Mouse (Mus musculus) neural tube, postnatal 0 days (tissue): ENCODE measurements around the gene Ccdc78. TPM values are rescaled to one million over a fixed set of nuclear protein-coding genes. Genes with fewer than 3 reads are reported as not detected.

ENCODE experiments used
- microRNA-seq: library from miRNA; unstranded; fragments of <30 nt; microRNA quantifications from one replicate; pipeline ENCODE4, GENCODE M21; 2016
- polyA plus RNA-seq: library from polyadenylated mRNA; unstranded; fragments of >200 nt; fragmentation: Nextera tagmentation; extraction: Ambion mirVana; gene quantifications from 2 replicates; pipeline ENCODE4 v1.2.1, GENCODE M21; 2015

The Ccdc78 gene
- 0.57 and 0.65 TPM in 2 replicates for polyA plus RNA-seq

DNA sequence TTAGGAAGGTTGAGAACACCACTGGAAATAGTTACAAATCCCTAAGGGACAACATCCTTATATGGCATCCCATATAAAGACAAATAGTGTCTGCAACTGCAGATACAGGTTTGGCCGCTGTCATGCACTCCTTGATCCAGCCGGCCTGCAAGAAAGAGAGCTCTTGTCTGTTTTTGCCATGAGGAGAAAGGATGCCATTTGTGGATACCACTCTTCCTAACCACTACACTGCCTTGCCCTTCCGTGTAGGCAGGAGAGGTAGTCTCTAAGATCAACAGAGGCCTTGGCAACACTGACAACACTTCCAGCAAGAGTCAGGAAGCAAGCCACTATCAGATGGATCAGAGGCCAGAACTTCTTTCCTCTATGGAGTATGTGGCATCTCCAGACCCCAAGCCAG is at the start of gene Ccdc78:
Gene Ccdc78 (plus strand): TSS at position 301 of the 400 bp plus-strand sequence.

DNA sequence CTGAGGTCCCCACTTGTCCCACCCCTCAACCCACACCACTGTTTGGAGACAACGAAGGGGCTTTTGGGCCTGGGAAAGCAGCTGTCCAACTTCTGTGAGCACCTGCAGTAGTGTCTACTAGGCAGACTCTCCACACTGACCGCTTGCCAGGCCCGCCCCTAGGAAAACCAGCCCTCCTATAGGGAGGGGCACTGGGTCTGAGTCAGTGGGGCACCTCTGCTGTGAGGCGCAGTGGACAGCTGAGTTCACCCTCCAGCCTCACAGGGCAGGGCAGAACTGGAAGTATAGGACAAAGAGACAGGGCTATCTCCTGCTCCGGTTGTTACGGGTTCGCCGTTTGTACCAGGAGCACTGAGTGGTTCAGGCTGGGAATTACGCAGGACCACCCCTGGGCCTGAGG is 32.1 kb upstream of the Ccdc78 start, which contains the start of gene Msln:
Gene Msln (minus strand): TSS at position 138 of the 400 bp plus-strand sequence.

DNA sequence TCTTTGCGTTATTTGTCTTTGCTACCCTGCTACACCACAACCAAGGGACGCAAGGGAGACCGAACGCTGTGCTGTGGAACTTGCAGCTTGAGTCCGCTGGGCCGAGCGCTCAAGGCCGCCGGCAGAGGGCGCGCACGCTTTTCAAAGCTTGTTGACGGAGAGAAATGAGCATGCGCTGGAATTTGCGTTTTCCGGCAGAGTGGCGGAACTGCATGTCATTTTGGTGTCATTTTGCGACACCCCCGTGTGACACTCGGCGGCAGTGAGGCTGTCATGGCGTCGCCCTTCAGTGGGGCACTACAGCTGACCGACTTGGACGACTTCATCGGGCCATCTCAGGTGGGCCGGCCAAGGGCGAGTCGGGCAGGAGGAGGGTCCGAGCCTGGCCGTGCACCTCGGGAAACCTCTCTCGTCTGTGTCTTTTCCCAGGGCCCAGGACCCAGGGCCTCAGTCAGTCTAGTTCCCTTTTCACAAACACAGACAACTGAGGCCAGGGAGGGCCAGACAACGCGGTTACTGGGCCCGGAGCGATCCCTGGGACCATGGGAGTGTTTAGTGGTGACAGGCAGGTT is 12.7 kb upstream of the Ccdc78 start, which contains the start of gene Narfl:
Gene Narfl (plus strand): TSS at position 228 of the 572 bp plus-strand sequence.

DNA sequence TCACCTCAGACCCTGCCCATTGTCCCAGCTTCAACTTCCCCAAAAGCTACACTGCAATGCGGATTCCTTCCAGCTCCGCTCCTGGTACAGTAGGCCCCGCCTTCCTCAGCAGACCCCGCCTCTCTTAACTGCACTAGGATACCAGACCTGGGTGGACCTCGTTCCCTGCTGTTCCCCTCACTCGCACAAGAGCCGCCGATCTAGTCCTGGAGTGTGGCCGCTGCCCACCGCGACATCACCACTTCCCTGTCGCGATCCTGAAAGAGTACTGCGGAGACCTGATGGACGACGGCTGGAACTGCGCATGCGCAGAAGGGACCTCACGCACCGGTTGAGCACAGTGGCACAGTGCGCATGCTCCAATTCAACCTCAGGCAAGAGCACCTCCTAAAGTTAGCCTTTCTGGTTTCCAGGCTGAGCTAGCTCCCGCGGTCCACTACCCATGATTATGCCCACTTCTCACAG is 1.1 kb upstream of the Ccdc78 start, which contains the start of gene Haghl:
Gene Haghl (minus strand): TSS at position 393 of the 465 bp plus-strand sequence.

DNA sequence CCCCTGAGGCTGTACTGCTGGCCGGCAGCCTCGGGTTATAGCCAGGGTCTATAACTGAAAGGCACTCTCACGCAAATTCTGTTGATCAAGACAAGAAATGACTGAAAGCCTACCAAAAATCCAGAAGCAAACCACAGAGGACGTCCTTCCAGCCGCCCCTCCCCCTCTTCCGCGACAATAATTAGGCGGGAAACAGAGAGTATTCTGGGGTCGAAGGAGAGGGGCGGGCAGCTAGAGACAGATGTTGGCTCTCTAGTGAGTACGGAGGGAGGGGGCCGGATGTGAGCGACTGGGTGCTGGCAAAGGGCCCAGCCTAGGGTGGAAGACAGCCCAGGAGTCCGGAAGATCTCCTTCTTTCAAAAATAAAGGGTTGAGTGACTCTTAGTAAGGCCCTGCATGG is 6.2 kb downstream of the Ccdc78 start, which contains the start of gene Fam173a:
Gene Fam173a (minus strand): TSS at position 287 of the 400 bp plus-strand sequence.

DNA sequence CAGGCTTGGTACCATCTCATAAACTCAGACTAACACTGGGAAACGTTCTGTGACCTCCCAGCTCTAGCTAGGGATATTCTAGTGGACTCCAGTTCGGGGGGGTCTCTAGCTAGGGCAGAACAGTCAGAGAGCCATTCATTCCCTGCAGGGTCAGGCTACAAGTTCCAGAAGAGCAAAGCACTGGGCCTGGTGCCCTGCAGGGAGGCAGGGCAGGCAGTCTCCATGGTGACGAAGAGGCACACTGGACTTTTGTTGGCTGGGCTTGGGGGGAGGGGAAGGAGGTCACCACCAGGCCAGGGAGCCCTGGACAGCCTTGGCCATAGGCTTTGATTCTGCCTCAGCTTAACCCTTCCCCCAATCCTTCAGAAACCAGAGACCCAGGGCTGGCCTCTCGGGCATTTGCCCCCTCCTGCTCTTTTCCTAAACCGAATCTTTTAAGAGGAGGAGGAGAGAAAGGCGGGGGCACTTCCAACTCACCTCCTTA is 9.3 kb downstream of the Ccdc78 start, which contains the start of gene AC134908.4:
Gene AC134908.4 (minus strand): TSS at position 51 of the 484 bp plus-strand sequence.

DNA sequence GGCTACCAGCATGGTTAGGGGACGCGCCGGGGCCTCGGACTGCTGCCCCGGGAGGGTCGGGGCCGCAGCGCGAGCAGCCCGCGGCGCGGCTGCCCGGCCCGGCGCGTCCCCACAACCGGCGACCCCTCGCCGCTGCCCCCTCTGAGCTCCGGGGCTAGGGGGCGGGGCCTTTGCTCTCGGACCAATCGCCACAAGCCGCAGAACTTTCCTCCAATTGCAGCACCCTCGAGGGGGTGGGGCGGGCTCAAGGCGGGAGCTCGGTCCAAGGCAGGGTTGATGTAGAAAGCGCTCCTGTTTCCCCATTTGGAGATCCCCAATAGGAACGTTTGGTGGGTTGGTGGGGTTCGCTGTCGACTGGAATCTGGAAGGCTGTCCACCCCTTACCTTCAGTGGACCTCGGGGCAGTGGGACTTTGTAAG is 10.6 kb downstream of the Ccdc78 start, which contains the start of gene Metrn:
Gene Metrn (minus strand): TSS at position 186 of the 419 bp plus-strand sequence.

DNA sequence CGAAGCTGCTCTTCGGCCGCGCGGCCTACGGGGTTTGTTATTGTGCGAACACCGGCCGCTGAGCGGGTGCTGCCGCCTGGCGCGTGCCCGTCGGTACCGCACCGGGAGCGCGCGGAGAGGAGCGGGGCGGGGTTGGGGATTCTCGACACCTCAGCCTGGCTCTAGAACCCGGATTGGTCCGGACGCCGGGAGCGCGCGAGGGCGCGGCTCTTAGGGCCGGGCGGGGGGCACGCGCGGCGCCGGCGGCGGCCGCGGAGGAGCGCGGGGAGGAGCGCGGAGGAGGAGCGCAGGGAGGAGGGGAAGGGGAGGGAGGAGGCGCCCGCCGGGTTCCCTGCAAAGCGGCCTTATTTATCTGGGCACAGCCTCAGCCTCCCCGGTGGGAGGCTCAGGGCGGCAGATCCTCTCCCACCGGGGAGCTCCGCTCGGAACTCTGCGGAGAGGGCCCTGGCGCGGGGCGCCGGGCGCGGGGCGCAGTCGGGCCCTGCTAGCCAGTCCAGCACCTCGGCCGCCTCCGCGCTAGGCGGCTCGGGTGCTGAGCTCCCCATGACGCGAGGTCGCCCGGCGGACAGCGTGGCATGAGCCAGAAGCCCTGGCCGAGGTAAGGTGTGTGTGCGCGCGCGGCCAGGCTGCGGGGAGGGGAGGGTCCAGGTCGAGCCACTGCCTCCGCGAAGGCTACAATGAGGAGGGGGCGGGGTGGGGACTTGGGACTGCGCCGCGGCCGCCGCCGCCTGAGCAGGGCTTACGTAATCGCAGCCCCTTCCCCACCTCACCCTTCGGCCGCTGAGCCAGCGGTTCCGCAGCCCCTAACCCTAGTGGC is 22.6 kb downstream of the Ccdc78 start, which contains the start of gene Fbxl16:
Gene Fbxl16 (plus strand): TSS at position 297 of the 817 bp plus-strand sequence.

DNA sequence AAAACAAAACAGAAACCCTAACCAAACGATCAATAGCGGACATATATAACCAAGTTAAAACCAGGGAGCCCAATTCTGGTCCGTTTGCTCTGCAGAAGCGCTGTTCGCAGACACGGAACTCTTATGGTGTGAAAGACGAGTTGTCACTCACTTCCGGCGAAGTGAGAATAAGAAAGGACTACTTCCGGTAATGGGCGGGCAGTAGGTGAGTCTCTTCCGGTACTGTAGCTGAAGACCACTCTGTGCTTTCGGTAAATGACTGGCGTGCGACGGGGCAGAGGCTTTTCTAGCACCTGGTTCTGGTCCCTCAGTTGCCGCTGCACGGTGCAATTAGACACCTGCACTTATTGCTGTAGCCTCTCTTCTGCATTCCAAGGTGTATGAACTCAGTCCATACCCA is 37.1 kb downstream of the Ccdc78 start, which contains the start of gene Wdr24:
Gene Wdr24 (plus strand): TSS at position 176 of the 400 bp plus-strand sequence.

DNA sequence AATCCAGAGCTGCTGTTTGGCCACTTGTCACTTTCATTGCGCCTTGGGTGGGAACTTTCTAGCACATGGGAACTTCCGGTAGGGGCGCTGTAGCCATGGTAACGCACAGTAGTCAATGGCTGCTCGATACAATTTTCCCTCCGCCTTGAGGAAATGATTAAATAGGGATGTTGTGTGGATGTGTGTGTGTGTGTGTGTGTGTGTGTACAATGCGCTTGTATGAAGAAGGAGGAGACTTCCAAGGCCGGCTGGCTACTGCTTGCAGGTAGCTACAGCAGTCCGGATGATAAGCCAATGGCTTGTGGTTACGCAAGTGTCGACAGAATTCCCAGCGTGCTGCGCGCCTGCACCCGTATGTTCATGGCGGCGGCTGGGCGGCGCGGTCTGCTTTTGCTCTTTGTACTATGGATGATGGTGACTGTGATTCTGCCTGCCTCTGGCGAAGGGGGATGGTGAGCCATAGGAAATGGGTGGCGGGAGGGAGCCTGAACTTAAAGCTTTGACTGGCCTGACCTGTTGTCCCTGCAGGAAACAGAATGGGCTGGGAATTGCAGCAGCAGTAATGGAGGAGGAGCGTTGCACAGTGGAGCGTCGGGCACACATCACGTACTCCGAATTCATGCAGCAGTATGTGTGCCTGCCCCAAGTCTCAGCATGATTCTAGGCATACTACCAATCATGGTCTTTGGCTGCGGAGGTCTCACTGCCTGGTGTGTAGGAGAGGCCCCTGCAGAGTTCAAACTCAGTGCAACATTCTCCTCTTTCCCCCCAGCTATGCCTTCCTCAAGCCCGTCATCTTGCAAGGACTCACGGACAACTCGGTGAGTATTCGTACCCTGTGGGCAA is 42.6 kb downstream of the Ccdc78 start, which contains the start of gene Jmjd8:
Gene Jmjd8 (plus strand): TSS at position 156 of the 846 bp plus-strand sequence.

DNA sequence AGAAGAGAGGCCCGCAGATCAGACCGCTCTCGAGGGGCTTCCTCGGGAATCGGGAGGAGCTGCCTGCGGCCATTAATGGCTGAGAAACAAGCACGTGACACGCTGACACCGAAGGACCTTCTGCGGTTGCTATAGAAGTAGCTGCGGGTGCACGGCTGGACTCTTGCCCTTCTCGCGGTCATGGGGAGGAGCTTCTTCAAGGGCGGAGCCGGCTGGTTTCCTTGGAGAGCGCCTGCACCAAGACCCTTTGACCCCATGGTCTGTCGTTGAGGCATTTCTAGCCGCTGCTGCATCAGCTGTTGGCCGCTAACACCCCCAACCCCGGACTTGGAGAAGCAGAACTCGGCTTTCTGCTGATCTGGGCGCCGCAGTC is 46.9 kb downstream of the Ccdc78 start, which contains the start of gene Stub1:
Gene Stub1 (minus strand): TSS at position 114 of the 373 bp plus-strand sequence.

DNA sequence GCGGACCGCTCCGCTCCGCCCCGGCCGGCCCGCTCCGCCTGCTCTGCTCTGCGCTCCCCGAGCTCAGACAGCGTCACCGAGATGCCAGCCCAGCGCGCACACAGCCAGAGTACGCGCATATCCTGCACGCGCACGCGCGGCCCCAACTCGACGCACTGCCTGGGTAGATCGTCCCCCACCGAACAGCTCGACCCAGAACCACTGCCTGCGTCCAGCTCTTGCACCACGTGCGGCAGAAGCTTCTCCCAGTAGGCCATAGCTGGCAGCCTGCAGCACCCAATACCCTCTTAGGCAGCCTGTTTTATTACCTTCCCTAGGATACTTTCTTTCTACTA is 50.7 kb downstream of the Ccdc78 start, which contains the start of gene Rhbdl1:
Gene Rhbdl1 (minus strand): TSS at position 220 of the 335 bp plus-strand sequence.

Small RNA genes within 50 kb of the gene (microRNA-seq; reads per million reads assigned to microRNA genes)
- not detected for gene Gm25083
- gene Mir3082 = not detected
- not detected for gene Mir6966

Other genes starting within 250 kb of the Ccdc78 start
- gene Sox8, start 215.9 kb upstream of the Ccdc78 start, polyA plus RNA-seq = 41.4 and 42.9 TPM in 2 replicates
- 26.5 and 30.9 TPM in 2 replicates for gene Lmf1, start 207.5 kb upstream of the Ccdc78 start, polyA plus RNA-seq
- gene Gng13, start 69.4 kb upstream of the Ccdc78 start, polyA plus RNA-seq = 25.0 and 25.7 TPM in 2 replicates
- 3.3 and 3.6 TPM in 2 replicates for gene Chtf18, start 59.2 kb upstream of the Ccdc78 start, polyA plus RNA-seq
- gene Rpusd1, start 58.9 kb upstream of the Ccdc78 start, polyA plus RNA-seq = 28.2 and 33.0 TPM in 2 replicates
- gene Mslnl, start 50.5 kb upstream of the Ccdc78 start, polyA plus RNA-seq = not detected in 2 replicates
- gene Msln, start 32.2 kb upstream of the Ccdc78 start, polyA plus RNA-seq = 4.9 and 9.2 TPM in 2 replicates
- 22.1 and 26.8 TPM in 2 replicates for gene Narfl, start 12.8 kb upstream of the Ccdc78 start, polyA plus RNA-seq
- 239 and 280 TPM in 2 replicates for gene Haghl, start 907 bp upstream of the Ccdc78 start, polyA plus RNA-seq
- 114 and 116 TPM in 2 replicates for gene Fam173a, start 6.3 kb downstream of the Ccdc78 start, polyA plus RNA-seq
- gene AC134908.4, start 9.1 kb downstream of the Ccdc78 start, polyA plus RNA-seq = 3.6 and 5.2 TPM in 2 replicates
- gene Metrn, start 10.6 kb downstream of the Ccdc78 start, polyA plus RNA-seq = 120 and 140 TPM in 2 replicates
- 55.3 and 58.9 TPM in 2 replicates for gene Fbxl16, start 22.5 kb downstream of the Ccdc78 start, polyA plus RNA-seq
- gene Wdr24, start 37.0 kb downstream of the Ccdc78 start, polyA plus RNA-seq = 21.0 and 21.7 TPM in 2 replicates
- gene Jmjd8, start 42.3 kb downstream of the Ccdc78 start, polyA plus RNA-seq = 37.1 and 44.5 TPM in 2 replicates
- gene Stub1, start 46.8 kb downstream of the Ccdc78 start, polyA plus RNA-seq = 354 and 408 TPM in 2 replicates
- gene Rhbdl1, start 50.7 kb downstream of the Ccdc78 start, polyA plus RNA-seq = 89.7 and 104 TPM in 2 replicates
- gene Gm20683, start 55.2 kb downstream of the Ccdc78 start, polyA plus RNA-seq = 13.1 and 18.9 TPM in 2 replicates
- 13.5 and 19.5 TPM in 2 replicates for gene Rhot2, start 58.3 kb downstream of the Ccdc78 start, polyA plus RNA-seq
- gene Wdr90, start 74.9 kb downstream of the Ccdc78 start, polyA plus RNA-seq = 9.4 and 12.7 TPM in 2 replicates
- 64.6 and 66.2 TPM in 2 replicates for gene Mcrip2, start 82.2 kb downstream of the Ccdc78 start, polyA plus RNA-seq
- gene Mettl26, start 88.5 kb downstream of the Ccdc78 start, polyA plus RNA-seq = 81.0 and 83.3 TPM in 2 replicates
- gene Wfikkn1, start 94.3 kb downstream of the Ccdc78 start, polyA plus RNA-seq = 0.27 and 0.46 TPM in 2 replicates
- gene Rab40c, start 133.1 kb downstream of the Ccdc78 start, polyA plus RNA-seq = 37.8 and 40.6 TPM in 2 replicates
- 60.7 and 77.8 TPM in 2 replicates for gene Pigq, start 158.4 kb downstream of the Ccdc78 start, polyA plus RNA-seq
- not detected in 2 replicates for gene Nhlrc4, start 158.4 kb downstream of the Ccdc78 start, polyA plus RNA-seq
- gene A930017K11Rik, start 166.0 kb downstream of the Ccdc78 start, polyA plus RNA-seq = 0.19 TPM in 1 of 2 replicates, not detected in the other
- 14.2 and 17.7 TPM in 2 replicates for gene Capn15, start 199.2 kb downstream of the Ccdc78 start, polyA plus RNA-seq